Mouse (Mus musculus): ENCODE data around the gene Becn1. TPM values are rescaled to one million over a fixed set of nuclear protein-coding genes. Genes with fewer than 3 reads are reported as not detected.

The Becn1 gene
- polyA plus RNA-seq, 1 experiment from 2014 or later, result 175 TPM

DNA sequence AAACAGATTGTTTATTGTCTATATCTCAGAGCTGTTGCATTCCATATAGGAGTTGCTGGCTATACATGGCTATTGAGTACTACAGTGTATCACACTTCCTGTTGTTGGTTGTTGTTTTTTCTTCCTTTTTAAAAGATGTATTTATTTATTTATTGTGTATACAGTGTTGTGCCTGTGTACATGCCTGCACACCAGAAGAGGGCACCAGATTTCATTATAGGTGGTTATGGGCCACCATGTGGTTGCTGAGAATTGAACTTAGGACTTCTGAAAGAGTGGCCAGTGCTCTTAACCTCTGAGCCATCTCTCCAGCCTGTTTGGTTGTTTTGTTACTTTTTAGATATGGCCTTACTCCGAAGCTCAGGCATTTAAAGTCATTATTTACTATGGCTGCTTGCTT lies 12.5 kb upstream of the Becn1 start:
- no peak overlapping the region for H3K4me3 ChIP-seq (replicated peaks)
- H3K9ac ChIP-seq (replicated peaks), result no peak overlapping the region
- no peaks in the 10 kb centered on the region; the same call in 1 of the 2 replicates for H3K27me3 ChIP-seq (replicated peaks)
- H3K9me3 ChIP-seq (replicated peaks), result no peaks in the 10 kb centered on the region
- H3K4me1 ChIP-seq, result peaks cover 24% of the 10 kb centered on the region
- H3K36me3 ChIP-seq, result peaks cover 18% of the 10 kb centered on the region
- H3K27ac ChIP-seq (replicated peaks), result no peak overlapping the region
- ATAC-seq (ENCODE audit: low FRiP score), result no peak
- WGBS, result 100% methylated on average over 1 of the region's 1 CpGs
- no peak overlapping the region for H3K4me2 ChIP-seq

DNA sequence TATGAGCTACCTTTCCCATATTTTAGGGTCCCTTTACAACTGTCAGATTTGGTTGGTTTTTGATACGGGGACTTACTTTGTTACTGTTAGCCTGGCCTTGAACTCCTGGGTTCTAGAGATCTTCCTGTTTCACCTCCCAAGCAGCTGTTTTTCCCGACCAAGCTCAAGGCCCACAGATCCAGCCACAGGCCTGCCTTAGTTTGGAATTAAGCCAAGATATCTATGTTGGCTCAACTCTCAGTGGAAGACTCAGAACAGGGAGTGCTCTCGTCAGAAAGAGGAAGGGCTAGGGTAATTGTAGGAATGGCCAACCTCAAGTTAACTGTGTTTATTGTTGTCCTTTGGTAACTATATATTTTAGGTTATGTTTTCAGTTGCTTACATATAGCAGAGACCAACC lies 10.1 kb upstream of the Becn1 start:
- no peaks in the 10 kb centered on the region for H3K36me3 ChIP-seq
- H3K9ac ChIP-seq (replicated peaks), result no peak overlapping the region
- H3K27me3 ChIP-seq (replicated peaks), result peaks cover under 1% of the 10 kb centered on the region
- 73% methylated on average over 3 of the region's 3 CpGs for WGBS
- no peak overlapping the region for H3K27ac ChIP-seq (replicated peaks)
- no peak overlapping the region for H3K4me2 ChIP-seq
- ATAC-seq (ENCODE audit: low FRiP score), result no peak
- peaks cover 9% of the 10 kb centered on the region for H3K4me1 ChIP-seq
- H3K9me3 ChIP-seq (replicated peaks), result no peaks in the 10 kb centered on the region
- H3K4me3 ChIP-seq (replicated peaks), result no peak overlapping the region

DNA sequence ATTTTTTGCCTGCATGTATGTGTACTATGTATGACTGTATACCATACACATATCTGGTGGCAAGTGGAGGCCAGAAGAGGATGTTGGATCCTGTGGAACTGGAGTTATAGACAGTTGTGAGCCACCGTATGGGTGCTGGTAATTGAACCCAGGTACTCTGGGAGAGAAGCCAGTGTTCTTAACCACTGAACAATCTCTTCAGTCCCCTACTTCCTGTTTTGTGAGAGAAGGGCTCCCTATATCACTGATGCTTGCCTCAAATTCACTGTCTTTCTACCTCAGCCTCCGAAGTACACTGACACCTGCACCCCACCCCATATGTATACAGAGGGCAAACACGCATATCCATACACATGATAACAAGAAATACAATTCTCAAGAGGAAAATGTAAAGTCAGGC lies 9.0 kb upstream of the Becn1 start:
- Histone ChIP-seq H3K4me1 (peaks cover 2% of the 10 kb centered on the region; the same call in 1 of the 2 replicates), H3K27me3 (replicated peaks) (peaks cover 9% of the 10 kb centered on the region), H3K9me3 (replicated peaks) (no peaks in the 10 kb centered on the region), H3K27ac (replicated peaks) (no peak overlapping the region), H3K4me3 (replicated peaks) (no peak overlapping the region), H3K9ac (replicated peaks) (no peak overlapping the region), H3K4me2 (no peak overlapping the region), H3K36me3 (no peaks in the 10 kb centered on the region)
- 93% methylated on average over 3 of the region's 3 CpGs for WGBS
- no peak for ATAC-seq (ENCODE audit: low FRiP score)

DNA sequence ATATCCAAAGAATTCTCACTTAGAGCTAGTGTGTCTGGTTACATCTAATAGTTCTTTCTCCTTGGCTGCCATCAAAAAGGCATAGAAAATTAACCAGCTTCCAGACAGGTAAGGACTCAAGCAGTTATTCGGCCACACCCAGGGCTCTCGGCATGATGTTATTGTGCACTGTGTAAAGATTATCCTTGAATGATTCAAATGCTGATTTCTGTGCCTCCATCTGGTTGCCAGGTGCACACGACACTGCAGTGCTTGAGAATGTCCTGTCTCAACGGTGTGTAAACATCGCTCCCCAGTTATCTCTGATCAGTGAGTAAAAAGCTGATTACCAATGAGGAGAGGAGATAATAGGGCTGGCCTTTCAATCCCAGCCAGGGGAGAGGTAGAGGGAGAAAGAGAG lies 5.7 kb upstream of the Becn1 start:
- H3K9me3 ChIP-seq (replicated peaks), result no peaks in the 10 kb centered on the region
- H3K9ac ChIP-seq (replicated peaks), result no peak overlapping the region
- no peak for ATAC-seq (ENCODE audit: low FRiP score)
- no peaks in the 10 kb centered on the region for H3K36me3 ChIP-seq
- no peak overlapping the region for H3K4me3 ChIP-seq (replicated peaks)
- 46% methylated on average over 5 of the region's 5 CpGs for WGBS
- H3K27ac ChIP-seq (replicated peaks), result no peak overlapping the region
- H3K4me1 ChIP-seq, result no peaks in the 10 kb centered on the region
- no peak overlapping the region for H3K4me2 ChIP-seq
- peaks cover 9% of the 10 kb centered on the region; the same call in 1 of the 2 replicates for H3K27me3 ChIP-seq (replicated peaks)

DNA sequence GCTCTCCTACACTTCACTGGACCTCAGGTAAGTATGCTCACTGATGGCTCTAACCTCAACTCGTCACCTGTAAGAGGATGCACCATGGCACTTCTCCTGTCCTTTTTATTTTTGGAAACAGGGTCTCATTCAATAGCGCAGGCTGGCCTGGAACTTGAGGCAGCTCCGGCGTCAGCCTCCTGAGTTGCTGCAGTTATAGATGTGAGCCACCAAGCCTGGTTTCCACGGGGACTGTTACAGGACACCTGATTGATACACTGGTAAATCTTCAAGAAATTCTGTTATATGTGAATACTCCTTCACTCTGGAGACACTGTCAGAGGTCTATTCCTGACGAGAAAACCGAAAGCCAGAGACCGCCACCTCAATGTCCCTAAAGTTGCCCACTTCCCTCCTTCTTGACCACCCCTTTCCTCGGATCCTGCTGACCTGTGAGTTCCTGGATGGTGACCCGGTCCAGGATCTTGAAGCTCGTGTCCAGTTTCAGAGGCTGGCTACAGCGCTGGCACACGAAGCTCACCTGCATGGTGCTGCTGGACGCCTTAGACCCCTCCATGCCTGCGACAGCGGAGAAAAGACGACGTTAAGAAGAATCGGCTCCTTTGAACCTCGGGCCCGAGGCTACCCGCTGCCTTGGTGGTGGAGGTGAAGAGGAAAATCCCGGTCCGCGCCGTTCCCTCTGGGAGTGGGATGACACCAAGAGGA lies 635 bp downstream of the Becn1 start:
- 0 out of 2 replicates have a peak, but pooled peaks cover 2% of the 10 kb centered on the region for H3K27me3 ChIP-seq (replicated peaks)
- peak overlapping the region; percentile 77 for H3K27ac ChIP-seq (replicated peaks)
- H3K9me3 ChIP-seq (replicated peaks), result no peaks in the 10 kb centered on the region
- no peak for ATAC-seq (ENCODE audit: low FRiP score)
- peaks cover 21% of the 10 kb centered on the region for H3K36me3 ChIP-seq
- H3K4me2 ChIP-seq, result peak overlapping the region; percentile 97
- peak overlapping the region; percentile 92 for H3K4me3 ChIP-seq (replicated peaks)
- peaks cover 26% of the 10 kb centered on the region for H3K4me1 ChIP-seq
- WGBS, result 13% methylated on average over 26 of the region's 26 CpGs
- H3K9ac ChIP-seq (replicated peaks), result peak overlapping the region; percentile 89

DNA sequence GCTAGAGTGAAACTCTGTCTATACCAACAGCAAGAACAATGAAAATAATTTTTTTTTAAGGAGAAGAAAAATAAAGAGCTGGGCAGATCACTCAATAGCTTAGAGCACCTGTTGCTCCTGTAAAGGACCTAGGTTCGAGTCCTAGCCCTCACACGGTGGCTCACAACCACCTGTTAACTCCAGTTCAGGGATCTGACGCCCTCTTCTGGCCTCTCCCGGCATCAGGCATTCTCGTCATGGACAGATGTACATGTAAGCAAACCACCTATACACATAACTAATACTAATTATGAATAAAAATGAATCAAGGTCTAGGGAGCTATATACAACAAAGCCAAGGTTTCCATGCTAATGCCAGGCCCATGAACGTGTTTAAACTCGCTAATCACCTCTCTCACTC lies 1.2 kb downstream of the Becn1 start:
- 69% methylated on average over 7 of the region's 7 CpGs for WGBS
- Histone ChIP-seq H3K27me3 (replicated peaks) (no peaks in the 10 kb centered on the region), H3K4me3 (replicated peaks) (peak overlapping the region; percentile 92), H3K4me1 (peaks cover 26% of the 10 kb centered on the region), H3K9ac (replicated peaks) (peak overlapping the region; percentile 89), H3K36me3 (peaks cover 27% of the 10 kb centered on the region), H3K27ac (replicated peaks) (no peak overlapping the region), H3K9me3 (replicated peaks) (no peaks in the 10 kb centered on the region), H3K4me2 (peak overlapping the region; percentile 97)
- ATAC-seq (ENCODE audit: low FRiP score), result no peak

DNA sequence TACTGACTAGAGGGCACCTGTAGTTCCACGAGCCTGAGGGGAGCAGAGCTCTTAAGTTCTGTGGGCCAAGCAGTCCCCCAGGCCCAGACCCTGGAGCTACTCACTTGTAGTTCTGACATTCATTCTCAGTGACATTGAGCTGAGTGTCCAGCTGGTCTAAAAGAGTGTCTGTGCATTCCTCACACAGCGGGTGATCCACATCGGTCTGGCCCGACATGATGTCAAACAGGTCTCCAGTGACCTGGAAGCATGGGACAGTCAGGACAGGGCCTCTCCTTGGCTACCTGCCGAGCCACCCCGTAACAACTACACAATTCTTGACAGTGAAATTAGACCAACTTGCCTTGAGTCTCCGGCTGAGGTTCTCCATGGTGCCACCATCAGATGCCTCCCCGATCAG lies 6.9 kb downstream of the Becn1 start:
- WGBS, result 96% methylated on average over 8 of the region's 8 CpGs
- Histone ChIP-seq H3K4me2 (no peak overlapping the region), H3K36me3 (peaks cover 82% of the 10 kb centered on the region), H3K27me3 (replicated peaks) (no peaks in the 10 kb centered on the region), H3K27ac (replicated peaks) (no peak overlapping the region), H3K4me1 (peaks cover 7% of the 10 kb centered on the region), H3K9ac (replicated peaks) (no peak overlapping the region), H3K4me3 (replicated peaks) (no peak overlapping the region), H3K9me3 (replicated peaks) (no peaks in the 10 kb centered on the region)
- ATAC-seq (ENCODE audit: low FRiP score), result no peak

DNA sequence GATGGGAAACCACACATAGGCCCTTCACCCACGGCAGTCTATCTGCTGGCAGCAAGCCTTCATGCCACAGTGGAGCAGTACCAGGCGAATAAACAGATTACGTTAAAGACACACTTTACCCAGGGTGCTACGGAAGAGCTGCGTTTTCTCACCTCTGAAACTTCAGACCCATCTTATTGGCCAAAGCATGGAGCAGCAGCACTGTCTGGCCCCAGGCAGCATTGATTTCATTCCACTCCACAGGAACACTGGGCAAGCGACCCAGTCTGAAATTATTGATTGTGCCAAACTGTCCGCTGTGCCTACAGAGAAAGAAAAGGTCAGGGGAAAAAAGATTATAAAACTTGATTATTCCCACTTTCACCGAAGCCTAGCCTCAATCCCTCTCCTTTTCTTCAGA lies 10.9 kb downstream of the Becn1 start:
- no peaks in the 10 kb centered on the region for H3K9me3 ChIP-seq (replicated peaks)
- H3K36me3 ChIP-seq, result peaks cover 80% of the 10 kb centered on the region
- WGBS, result 99% methylated on average over 8 of the region's 8 CpGs
- H3K9ac ChIP-seq (replicated peaks), result no peak overlapping the region
- no peak overlapping the region for H3K4me3 ChIP-seq (replicated peaks)
- no peak for ATAC-seq (ENCODE audit: low FRiP score)
- H3K4me1 ChIP-seq, result no peaks in the 10 kb centered on the region
- no peak overlapping the region for H3K4me2 ChIP-seq
- no peak overlapping the region for H3K27ac ChIP-seq (replicated peaks)
- H3K27me3 ChIP-seq (replicated peaks), result no peaks in the 10 kb centered on the region

DNA sequence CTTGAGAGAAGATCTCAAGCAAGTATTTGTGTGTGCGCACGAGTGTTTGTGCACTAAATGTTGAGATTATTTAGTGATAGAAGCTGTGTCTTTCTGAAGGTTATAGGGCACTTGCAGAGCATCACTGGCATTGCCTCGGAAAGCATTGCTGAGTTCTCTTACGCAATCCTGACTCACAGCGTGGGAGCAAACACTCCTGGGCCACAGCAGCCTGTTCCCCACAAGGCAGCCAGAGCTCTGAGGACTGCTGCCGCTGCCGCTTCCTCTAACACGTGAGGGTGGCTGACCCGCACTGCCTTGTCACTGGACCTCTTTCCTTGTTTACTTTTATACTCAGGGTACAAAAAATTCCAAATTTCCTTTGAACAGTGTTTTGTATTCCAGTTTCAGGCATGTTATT lies 14.8 kb downstream of the Becn1 start:
- no peak overlapping the region for H3K4me2 ChIP-seq
- no peak for ATAC-seq (ENCODE audit: low FRiP score)
- no peaks in the 10 kb centered on the region for H3K4me1 ChIP-seq
- no peak overlapping the region for H3K4me3 ChIP-seq (replicated peaks)
- peaks cover 51% of the 10 kb centered on the region for H3K36me3 ChIP-seq
- H3K27me3 ChIP-seq (replicated peaks), result no peaks in the 10 kb centered on the region
- 88% methylated on average over 9 of the region's 9 CpGs for WGBS
- no peak overlapping the region for H3K27ac ChIP-seq (replicated peaks)
- no peak overlapping the region for H3K9ac ChIP-seq (replicated peaks)
- no peaks in the 10 kb centered on the region for H3K9me3 ChIP-seq (replicated peaks)

DNA sequence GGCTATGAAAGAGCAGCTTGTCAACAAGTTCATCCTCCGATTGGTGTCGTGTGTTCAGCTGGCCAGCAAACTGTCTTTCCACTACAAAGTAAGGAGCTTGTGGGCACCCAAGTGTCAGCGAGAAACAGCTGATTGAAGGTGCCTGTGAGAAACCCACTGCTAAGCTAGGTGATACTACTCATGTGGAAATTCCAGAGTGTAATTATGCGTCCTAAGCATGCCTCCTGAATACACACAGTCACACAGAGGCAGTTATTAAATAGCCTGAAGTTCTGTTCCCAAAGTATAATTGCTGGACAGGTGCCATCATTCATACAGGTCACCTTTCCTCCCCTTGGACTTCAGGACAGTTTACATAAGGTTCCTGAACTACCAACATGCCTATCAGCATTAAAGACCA lies 18.3 kb downstream of the Becn1 start:
- 74% methylated on average over 4 of the region's 4 CpGs for WGBS
- no peak for ATAC-seq (ENCODE audit: low FRiP score)

DNA sequence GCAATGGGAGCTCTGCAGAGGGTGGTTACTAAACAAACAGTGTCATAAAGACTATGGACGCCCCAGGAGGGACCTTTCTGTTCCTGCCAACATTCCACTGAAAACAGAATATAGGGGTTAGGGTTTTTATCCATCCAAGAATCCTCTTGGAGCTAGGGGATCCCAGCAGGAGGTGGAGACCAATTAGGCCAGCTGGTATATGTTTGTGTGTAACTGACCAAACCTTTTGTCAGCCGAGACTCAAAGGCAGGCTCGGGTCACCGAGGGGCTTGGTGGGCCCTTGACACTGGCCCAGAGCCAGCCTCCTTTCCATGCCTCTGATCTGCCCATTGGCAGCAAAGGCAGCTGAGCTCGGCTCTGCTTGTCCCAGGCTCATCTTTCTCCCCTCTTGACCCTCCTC lies 19.2 kb downstream of the Becn1 start:
- no peak overlapping the region for H3K4me2 ChIP-seq
- H3K4me3 ChIP-seq (replicated peaks), result no peak overlapping the region
- peaks cover 11% of the 10 kb centered on the region for H3K4me1 ChIP-seq
- no peak for ATAC-seq (ENCODE audit: low FRiP score)
- H3K27me3 ChIP-seq (replicated peaks), result no peaks in the 10 kb centered on the region; the same call in 1 of the 2 replicates
- WGBS, result 19% methylated on average over 5 of the region's 5 CpGs
- no peak overlapping the region for H3K27ac ChIP-seq (replicated peaks)
- H3K9me3 ChIP-seq (replicated peaks), result no peaks in the 10 kb centered on the region
- peaks cover 13% of the 10 kb centered on the region for H3K36me3 ChIP-seq
- no peak overlapping the region for H3K9ac ChIP-seq (replicated peaks)

More for the DNA sequence above, 18.3 kb downstream of the Becn1 start:
- H3K9me3 ChIP-seq (replicated peaks), result no peaks in the 10 kb centered on the region
- H3K27ac ChIP-seq (replicated peaks), result no peak overlapping the region
- H3K9ac ChIP-seq (replicated peaks), result no peak overlapping the region
- no peak overlapping the region for H3K4me2 ChIP-seq
- no peaks in the 10 kb centered on the region; the same call in 1 of the 2 replicates for H3K27me3 ChIP-seq (replicated peaks)
- peaks cover 18% of the 10 kb centered on the region for H3K36me3 ChIP-seq
- peaks cover 7% of the 10 kb centered on the region for H3K4me1 ChIP-seq
- H3K4me3 ChIP-seq (replicated peaks), result no peak overlapping the region

DNA sequence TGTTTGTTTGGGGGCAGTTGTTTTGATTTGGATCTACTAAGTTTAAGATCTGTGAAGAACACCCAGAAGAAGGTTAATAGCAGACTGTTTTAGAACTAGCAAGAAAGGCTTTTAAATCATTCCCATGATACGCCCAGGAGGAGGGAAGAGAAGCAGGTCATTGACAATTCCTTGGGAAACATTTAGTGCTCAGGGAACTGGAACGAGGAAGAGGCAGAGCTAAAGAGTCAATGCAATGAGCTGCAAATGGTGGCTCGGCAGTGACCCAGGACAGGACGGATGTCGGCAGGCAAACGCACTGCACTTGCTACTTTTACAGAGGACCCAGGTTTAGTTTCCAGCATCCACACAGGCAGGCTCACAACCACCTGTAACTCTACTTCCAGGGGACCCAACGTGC lies 21.2 kb downstream of the Becn1 start:
- ATAC-seq (ENCODE audit: low FRiP score), result no peak
- no peak overlapping the region for H3K27ac ChIP-seq (replicated peaks)
- no peak overlapping the region for H3K4me3 ChIP-seq (replicated peaks)
- H3K9me3 ChIP-seq (replicated peaks), result no peaks in the 10 kb centered on the region
- H3K4me2 ChIP-seq, result no peak overlapping the region
- H3K9ac ChIP-seq (replicated peaks), result no peak overlapping the region
- H3K27me3 ChIP-seq (replicated peaks), result no peaks in the 10 kb centered on the region; the same call in 1 of the 2 replicates
- 45% methylated on average over 7 of the region's 7 CpGs for WGBS
- peaks cover 29% of the 10 kb centered on the region for H3K4me1 ChIP-seq
- H3K36me3 ChIP-seq, result peaks cover 6% of the 10 kb centered on the region

Measured in neural tube, embryonic 15.5 days (tissue).